Mouse (Mus musculus) brain, adult 2 months (tissue): ENCODE data around the gene Tmco1.

Source experiments
- DNase-seq: peaks from one replicate; pipeline ENCODE4 v3.0.0; 2011; ENCODE audit warnings: low read depth, low spot score

Gene Tmco1

GRCm38 (mm10) chr1:167283441-167284257 is 24.5 kb upstream of the Tmco1 start:
- DNase-seq: peak; percentile 79

GRCm38 (mm10) chr1:167284258-167284836 is 23.8 kb upstream of the Tmco1 start:
- DNase-seq: peak; percentile 54

GRCm38 (mm10) chr1:167284837-167285319 is 23.3 kb upstream of the Tmco1 start:
- peak; percentile 95 for DNase-seq

DNA sequence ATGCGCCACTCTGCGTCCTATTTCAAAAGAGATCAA is 23.0 kb upstream of the Tmco1 start, which contains the start of gene Uck2:
Gene Uck2 (minus strand): TSS at position 1 of the 36 bp plus-strand sequence.
- no peak for DNase-seq

DNA sequence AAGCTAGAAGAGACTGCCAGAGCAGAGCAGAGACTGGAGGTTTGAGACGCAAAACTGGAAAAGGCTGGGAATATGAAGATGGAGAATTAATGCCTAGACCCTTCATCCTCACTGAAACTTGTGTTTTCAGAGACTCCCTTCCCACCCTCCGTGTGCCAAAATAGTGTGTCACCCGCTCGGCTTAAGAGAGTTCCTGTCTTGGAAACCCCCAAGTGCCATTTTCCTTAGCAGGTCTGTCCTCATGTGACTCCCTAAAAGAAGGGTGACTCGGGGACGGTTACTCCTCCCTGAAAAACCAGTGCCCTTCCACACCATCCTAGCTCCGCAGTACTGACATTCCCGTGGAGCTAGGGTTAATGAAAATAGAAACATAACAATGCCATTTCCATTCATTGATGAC is 22.8 kb upstream of the Tmco1 start:
- peak; percentile 41 for DNase-seq

DNA sequence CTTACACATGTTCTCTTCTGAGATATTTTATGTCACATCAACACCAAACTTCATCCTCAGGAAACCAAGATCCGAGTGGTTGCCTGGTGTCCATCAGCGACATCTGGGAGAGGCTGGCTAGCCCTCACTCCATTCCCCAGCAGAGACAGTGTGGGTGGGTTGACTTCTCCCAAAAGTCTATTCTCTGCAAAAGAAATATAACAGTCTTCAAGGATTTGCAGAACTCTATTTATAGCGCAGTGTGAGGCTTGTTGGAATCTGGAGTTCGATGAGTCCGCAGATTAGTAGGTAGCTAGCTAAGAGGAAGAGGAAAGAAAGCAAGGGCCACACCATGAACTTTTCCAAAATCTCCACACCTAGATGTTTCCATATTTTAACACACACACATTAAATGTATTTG is 21.0 kb upstream of the Tmco1 start:
- peak; percentile 60 for DNase-seq

- peak; percentile 58 for DNase-seq
These were observed 19.3 kb upstream of the Tmco1 start for GRCm38 (mm10) chr1:167288665-167289538.

- DNase-seq: peak; percentile 43
These were observed 18.5 kb upstream of the Tmco1 start for GRCm38 (mm10) chr1:167289567-167290262.

DNA sequence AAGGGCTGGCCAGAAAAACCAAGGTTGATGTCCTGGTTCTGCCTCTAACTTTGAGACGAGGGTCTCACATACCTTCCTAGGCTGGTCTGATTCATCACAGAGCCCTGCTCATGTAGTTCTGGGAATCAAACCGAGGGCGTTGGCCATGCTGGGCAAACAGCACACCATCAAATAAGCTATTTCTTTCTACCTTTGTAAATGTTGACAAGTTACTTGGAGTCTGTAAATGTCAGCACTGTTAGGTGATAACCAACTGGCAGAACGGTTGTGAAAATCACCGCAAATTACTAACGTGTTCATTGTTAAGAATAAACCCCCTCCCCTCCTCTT is 17.9 kb upstream of the Tmco1 start:
- no peak for DNase-seq

GRCm38 (mm10) chr1:167291610-167292009 is 16.6 kb upstream of the Tmco1 start:
- DNase-seq: no peak

- DNase-seq: no peak
These were observed 15.7 kb upstream of the Tmco1 start for GRCm38 (mm10) chr1:167292447-167292846.

GRCm38 (mm10) chr1:167295679-167296402 is 12.3 kb upstream of the Tmco1 start:
- DNase-seq: no peak

- DNase-seq: no peak
These were observed 8.1 kb upstream of the Tmco1 start for GRCm38 (mm10) chr1:167300122-167300521.

DNA sequence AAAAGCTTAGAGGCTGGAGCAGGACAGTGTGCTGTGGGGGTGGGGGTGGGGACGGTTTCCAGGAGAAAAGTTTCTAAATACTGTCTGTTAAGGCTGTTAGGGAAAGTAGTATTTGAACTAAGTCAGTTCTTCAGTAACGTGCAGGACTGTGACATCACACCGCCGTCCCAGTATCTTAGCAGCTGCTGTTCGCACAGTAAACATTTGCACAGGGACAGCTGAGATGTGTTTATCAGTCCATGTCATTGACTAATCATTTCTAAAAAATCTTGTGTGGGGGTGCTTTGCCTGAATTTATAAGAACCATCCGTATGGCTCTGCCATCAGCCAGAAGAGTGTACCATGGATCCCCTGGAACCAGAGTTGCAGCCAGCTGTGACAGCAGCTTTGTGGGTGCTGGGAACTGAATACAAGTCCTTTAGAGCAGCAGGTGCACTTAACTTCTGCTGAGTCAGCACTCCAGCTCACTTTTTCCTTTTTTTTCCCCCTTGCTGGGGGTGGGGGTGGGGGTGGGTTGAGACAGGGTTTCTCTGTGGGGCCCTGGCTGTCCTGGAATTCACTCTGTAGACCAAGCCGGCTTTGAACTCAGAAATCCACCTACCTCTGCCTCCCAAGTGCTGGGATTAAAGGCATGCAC is 2.6 kb upstream of the Tmco1 start:
- DNase-seq: no peak

DNA sequence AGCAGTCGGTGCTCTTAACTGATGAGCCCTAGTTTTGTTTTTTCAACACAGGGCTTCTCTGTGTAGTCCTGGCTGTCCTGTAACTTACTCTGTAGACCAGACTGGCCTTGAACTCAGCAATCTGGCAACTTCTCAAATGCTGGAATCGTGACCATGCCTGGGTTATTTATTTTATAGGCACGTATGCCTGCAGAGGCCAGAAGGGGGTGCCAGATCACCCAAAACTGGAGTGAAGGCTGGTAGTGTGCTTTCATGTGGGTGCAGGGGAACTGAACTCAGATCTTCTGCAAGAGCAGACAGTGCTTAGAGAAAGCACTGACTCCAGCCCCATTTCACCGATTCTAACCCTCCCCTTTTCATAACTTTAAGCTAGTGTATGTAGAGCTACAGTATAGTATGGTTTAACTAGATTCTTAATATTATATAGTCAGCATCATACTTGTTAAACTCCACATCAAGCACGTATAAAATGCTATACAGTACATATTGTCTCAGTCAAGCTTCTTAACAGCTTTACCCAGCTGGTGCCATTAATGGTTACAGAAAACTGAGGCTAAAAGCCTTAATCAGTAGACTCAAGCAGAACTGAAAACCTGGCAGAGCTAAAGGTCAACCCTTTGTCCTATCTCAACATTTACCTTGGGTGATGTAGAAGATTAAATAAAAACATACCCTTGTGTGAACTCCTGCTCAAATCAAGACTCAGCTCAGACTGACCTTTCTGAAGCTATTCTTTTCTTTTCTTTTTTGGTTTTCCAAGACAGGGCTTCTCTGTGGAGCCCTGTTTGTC is 1.5 kb upstream of the Tmco1 start:
- DNase-seq: peak; percentile 63

DNA sequence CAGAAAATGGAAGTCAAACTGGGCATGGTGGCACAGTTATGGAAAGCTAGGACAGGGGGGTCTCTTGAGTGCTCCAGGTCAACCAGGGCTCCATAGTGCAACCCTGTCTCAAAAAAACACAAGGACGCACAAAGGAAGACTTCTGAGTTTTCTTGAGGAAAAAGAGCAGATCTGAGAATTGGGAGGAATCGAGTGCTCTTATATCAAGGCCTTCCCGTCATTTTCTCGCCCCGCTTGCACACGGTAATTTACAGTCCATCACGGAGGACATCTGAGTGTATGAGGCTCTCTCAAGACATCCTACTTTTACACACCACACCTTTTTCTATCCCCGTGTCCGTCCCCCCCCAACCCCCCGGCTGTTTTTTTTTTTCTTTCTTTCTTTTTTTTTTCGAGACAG is 504 bp upstream of the Tmco1 start:
- peak; percentile 17 for DNase-seq

- DNase-seq: no peak
These were observed 4.2 kb downstream of the Tmco1 start for GRCm38 (mm10) chr1:167312367-167312766.

- no peak for DNase-seq
These were observed 5.0 kb downstream of the Tmco1 start for GRCm38 (mm10) chr1:167313220-167313619.

DNA sequence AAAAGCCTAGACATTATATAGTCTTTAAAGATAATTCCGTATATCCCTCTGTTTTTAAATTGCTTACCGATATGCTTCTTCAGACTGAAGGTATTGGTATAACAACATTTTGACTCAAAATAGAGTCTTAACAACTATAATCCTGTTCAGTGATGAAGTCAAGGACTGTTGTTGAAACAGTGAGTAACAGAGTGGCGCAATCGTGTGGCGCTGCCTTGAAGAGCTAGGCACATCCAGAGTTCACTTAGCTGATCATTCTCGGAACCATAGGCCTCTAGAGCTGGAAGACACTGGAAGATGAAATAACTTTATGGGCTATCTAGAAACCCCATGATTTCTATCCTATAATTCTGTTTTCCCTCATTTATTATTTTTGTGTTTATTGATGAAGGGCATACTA is 13.5 kb downstream of the Tmco1 start:
- no peak for DNase-seq

- DNase-seq: peak; percentile 28
These were observed 20.6 kb downstream of the Tmco1 start for GRCm38 (mm10) chr1:167328776-167329175.
